Mouse (Mus musculus): Measurements from ENCODE around the gene Gm20388. TPM values are rescaled to one million over a fixed set of nuclear protein-coding genes. Genes with fewer than 3 reads are reported as not detected.
A peak's percentile ranks its signal among the peaks of the same experiment; 100 is the strongest.

Gene Gm20388
- polyA plus RNA-seq, 1 experiment from 2014 or later = not detected

- peak; percentile 86 for ATAC-seq (ENCODE audit: insufficient number of reproducible peaks, insufficient read depth, low FRiP score, low read depth)
- Histone ChIP-seq H3K4me2 (ENCODE audit: low read length) (peak within 1 kb of the TSS; percentile 83), H3K9ac (ENCODE audit: low read length) (peak within 1 kb of the TSS; percentile 90), H3K27me3 (ENCODE audit: control insufficient read depth, insufficient read depth, low read length) (no peaks in the 10 kb centered on the region), H3K27ac (replicated peaks in 1 of 2; ENCODE audit: control insufficient read depth in 1 of 2, insufficient read depth in 1 of 2, low read depth in 2 of 2, low read length in 2 of 2) (peak within 1 kb of the TSS in 1 of 2 experiments; percentile 60; a peak in 2 of 4 replicates), H3K9me3 (ENCODE audit: control insufficient read depth, low read length) (no peaks in the 10 kb centered on the region), H3K4me3 (ENCODE audit: control insufficient read depth in 1 of 2, insufficient read depth in 1 of 2, low read depth in 1 of 2, low read length in 2 of 2) (peak within 1 kb of the TSS; percentile 67 to 73), H3K36me3 (ENCODE audit: control insufficient read depth, insufficient read depth, low read length) (peaks cover 28% of the 10 kb centered on the region), H3K4me1 (ENCODE audit: control insufficient read depth in 2 of 2, insufficient read depth in 2 of 2, low read length in 2 of 2) (peaks cover 25 to 36% of the 10 kb centered on the region in 2 experiments)
- WGBS = under 1% methylated on average over 38 of the region's 39 CpGs
Measured at GRCm38 (mm10) chr8:122576648-122577022, 2666.0 kb downstream of the Gm20388 start, which contains the start of gene Aprt. TSS of gene Aprt (minus strand) at chr8:122576909.

GRCm38 (mm10) chr8:122577116-122577515 is 2666.5 kb downstream of the Gm20388 start:
- Histone ChIP-seq H3K27me3 (ENCODE audit: control insufficient read depth, insufficient read depth, low read length) (no peaks in the 10 kb centered on the region), H3K4me1 (ENCODE audit: control insufficient read depth in 2 of 2, insufficient read depth in 2 of 2, low read length in 2 of 2) (peaks cover 25 to 36% of the 10 kb centered on the region in 2 experiments), H3K4me2 (ENCODE audit: low read length) (peak overlapping the region; percentile 83), H3K9me3 (ENCODE audit: control insufficient read depth, low read length) (no peaks in the 10 kb centered on the region), H3K9ac (ENCODE audit: low read length) (peak overlapping the region; percentile 90; the same call in 1 of the 2 replicates), H3K4me3 (ENCODE audit: control insufficient read depth in 1 of 2, insufficient read depth in 1 of 2, low read depth in 1 of 2, low read length in 2 of 2) (peak overlapping the region; percentile 67 to 73), H3K36me3 (ENCODE audit: control insufficient read depth, insufficient read depth, low read length) (peaks cover 23% of the 10 kb centered on the region), H3K27ac (replicated peaks in 1 of 2; ENCODE audit: control insufficient read depth in 1 of 2, insufficient read depth in 1 of 2, low read depth in 2 of 2, low read length in 2 of 2) (no peak overlapping the region)
- peak; percentile 8; the same call in 1 of the 2 replicates for ATAC-seq (ENCODE audit: insufficient number of reproducible peaks, insufficient read depth, low FRiP score, low read depth)
- WGBS = 51% methylated on average over 10 of the region's 10 CpGs

- Histone ChIP-seq H3K9me3 (ENCODE audit: control insufficient read depth, low read length) (no peaks in the 10 kb centered on the region), H3K4me1 (ENCODE audit: control insufficient read depth in 2 of 2, insufficient read depth in 2 of 2, low read length in 2 of 2) (peaks cover 25 to 34% of the 10 kb centered on the region in 2 experiments), H3K4me2 (ENCODE audit: low read length) (no peak overlapping the region), H3K4me3 (ENCODE audit: control insufficient read depth in 1 of 2, insufficient read depth in 1 of 2, low read depth in 1 of 2, low read length in 2 of 2) (no peak overlapping the region), H3K9ac (ENCODE audit: low read length) (no peak overlapping the region; the same call in 1 of the 2 replicates), H3K27me3 (ENCODE audit: control insufficient read depth, insufficient read depth, low read length) (no peaks in the 10 kb centered on the region), H3K36me3 (ENCODE audit: control insufficient read depth, insufficient read depth, low read length) (peaks cover 3% of the 10 kb centered on the region), H3K27ac (replicated peaks in 1 of 2; ENCODE audit: control insufficient read depth in 1 of 2, insufficient read depth in 1 of 2, low read depth in 2 of 2, low read length in 2 of 2) (no peak overlapping the region)
- WGBS = 32% methylated on average over 7 of the region's 7 CpGs
- no peak for ATAC-seq (ENCODE audit: insufficient number of reproducible peaks, insufficient read depth, low FRiP score, low read depth)
Measured at GRCm38 (mm10) chr8:122579196-122579595, 2668.6 kb downstream of the Gm20388 start.

GRCm38 (mm10) chr8:122580926-122581325 is 2670.3 kb downstream of the Gm20388 start:
- WGBS = 44% methylated on average over 15 of the region's 15 CpGs
- Histone ChIP-seq H3K36me3 (ENCODE audit: control insufficient read depth, insufficient read depth, low read length) (no peaks in the 10 kb centered on the region), H3K9me3 (ENCODE audit: control insufficient read depth, low read length) (no peaks in the 10 kb centered on the region), H3K9ac (ENCODE audit: low read length) (no peak overlapping the region), H3K4me1 (ENCODE audit: control insufficient read depth in 2 of 2, insufficient read depth in 2 of 2, low read length in 2 of 2) (peaks cover 9 to 21% of the 10 kb centered on the region in 2 experiments; a peak in 3 of 4 replicates), H3K4me3 (ENCODE audit: control insufficient read depth in 1 of 2, insufficient read depth in 1 of 2, low read depth in 1 of 2, low read length in 2 of 2) (no peak overlapping the region), H3K4me2 (ENCODE audit: low read length) (no peak overlapping the region), H3K27ac (replicated peaks in 1 of 2; ENCODE audit: control insufficient read depth in 1 of 2, insufficient read depth in 1 of 2, low read depth in 2 of 2, low read length in 2 of 2) (no peak overlapping the region), H3K27me3 (ENCODE audit: control insufficient read depth, insufficient read depth, low read length) (no peaks in the 10 kb centered on the region)
- ATAC-seq (ENCODE audit: insufficient number of reproducible peaks, insufficient read depth, low FRiP score, low read depth) = no peak

GRCm38 (mm10) chr8:122584981-122585380 is 2674.3 kb downstream of the Gm20388 start:
- no peak overlapping the region for H3K9ac ChIP-seq (ENCODE audit: low read length)
- no peaks in the 10 kb centered on the region for H3K36me3 ChIP-seq (ENCODE audit: control insufficient read depth, insufficient read depth, low read length)
- H3K4me1 ChIP-seq (ENCODE audit: control insufficient read depth in 2 of 2, insufficient read depth in 2 of 2, low read length in 2 of 2) = peaks cover 0 to 4% of the 10 kb centered on the region in 2 experiments; a peak in 2 of 4 replicates
- WGBS = 67% methylated on average over 9 of the region's 9 CpGs
- no peak for ATAC-seq (ENCODE audit: insufficient number of reproducible peaks, insufficient read depth, low FRiP score, low read depth)
- no peak overlapping the region for H3K4me2 ChIP-seq (ENCODE audit: low read length)
- H3K27ac ChIP-seq (replicated peaks in 1 of 2; ENCODE audit: control insufficient read depth in 1 of 2, insufficient read depth in 1 of 2, low read depth in 2 of 2, low read length in 2 of 2) = no peak overlapping the region
- no peak overlapping the region for H3K4me3 ChIP-seq (ENCODE audit: control insufficient read depth in 1 of 2, insufficient read depth in 1 of 2, low read depth in 1 of 2, low read length in 2 of 2)
- H3K9me3 ChIP-seq (ENCODE audit: control insufficient read depth, low read length) = no peaks in the 10 kb centered on the region
- H3K27me3 ChIP-seq (ENCODE audit: control insufficient read depth, insufficient read depth, low read length) = no peaks in the 10 kb centered on the region

- Histone ChIP-seq H3K9me3 (ENCODE audit: control insufficient read depth, low read length) (no peaks in the 10 kb centered on the region), H3K9ac (ENCODE audit: low read length) (no peak overlapping the region), H3K4me1 (ENCODE audit: control insufficient read depth in 2 of 2, insufficient read depth in 2 of 2, low read length in 2 of 2) (peaks cover 0 to 4% of the 10 kb centered on the region in 2 experiments; a peak in 2 of 4 replicates), H3K27me3 (ENCODE audit: control insufficient read depth, insufficient read depth, low read length) (no peaks in the 10 kb centered on the region), H3K27ac (replicated peaks in 1 of 2; ENCODE audit: control insufficient read depth in 1 of 2, insufficient read depth in 1 of 2, low read depth in 2 of 2, low read length in 2 of 2) (no peak overlapping the region), H3K36me3 (ENCODE audit: control insufficient read depth, insufficient read depth, low read length) (no peaks in the 10 kb centered on the region), H3K4me2 (ENCODE audit: low read length) (no peak overlapping the region), H3K4me3 (ENCODE audit: control insufficient read depth in 1 of 2, insufficient read depth in 1 of 2, low read depth in 1 of 2, low read length in 2 of 2) (no peak overlapping the region)
- 51% methylated on average over 14 of the region's 14 CpGs for WGBS
- no peak for ATAC-seq (ENCODE audit: insufficient number of reproducible peaks, insufficient read depth, low FRiP score, low read depth)
Measured at GRCm38 (mm10) chr8:122585411-122585891, 2674.8 kb downstream of the Gm20388 start.

GRCm38 (mm10) chr8:122586171-122586570 is 2675.5 kb downstream of the Gm20388 start:
- H3K9ac ChIP-seq (ENCODE audit: low read length) = no peak overlapping the region
- WGBS = 79% methylated on average over 7 of the region's 7 CpGs
- H3K4me1 ChIP-seq (ENCODE audit: control insufficient read depth in 2 of 2, insufficient read depth in 2 of 2, low read length in 2 of 2) = peaks cover 0 to 4% of the 10 kb centered on the region in 2 experiments; a peak in 2 of 4 replicates
- H3K4me2 ChIP-seq (ENCODE audit: low read length) = no peak overlapping the region
- H3K27ac ChIP-seq (replicated peaks in 1 of 2; ENCODE audit: control insufficient read depth in 1 of 2, insufficient read depth in 1 of 2, low read depth in 2 of 2, low read length in 2 of 2) = no peak overlapping the region
- H3K4me3 ChIP-seq (ENCODE audit: control insufficient read depth in 1 of 2, insufficient read depth in 1 of 2, low read depth in 1 of 2, low read length in 2 of 2) = no peak overlapping the region
- H3K36me3 ChIP-seq (ENCODE audit: control insufficient read depth, insufficient read depth, low read length) = no peaks in the 10 kb centered on the region
- H3K27me3 ChIP-seq (ENCODE audit: control insufficient read depth, insufficient read depth, low read length) = no peaks in the 10 kb centered on the region
- no peak for ATAC-seq (ENCODE audit: insufficient number of reproducible peaks, insufficient read depth, low FRiP score, low read depth)
- H3K9me3 ChIP-seq (ENCODE audit: control insufficient read depth, low read length) = no peaks in the 10 kb centered on the region

GRCm38 (mm10) chr8:122586749-122587148 is 2676.1 kb downstream of the Gm20388 start:
- Histone ChIP-seq H3K4me1 (ENCODE audit: control insufficient read depth in 2 of 2, insufficient read depth in 2 of 2, low read length in 2 of 2) (peaks cover 0 to 4% of the 10 kb centered on the region in 2 experiments; a peak in 2 of 4 replicates), H3K9me3 (ENCODE audit: control insufficient read depth, low read length) (no peaks in the 10 kb centered on the region), H3K36me3 (ENCODE audit: control insufficient read depth, insufficient read depth, low read length) (no peaks in the 10 kb centered on the region), H3K4me2 (ENCODE audit: low read length) (no peak overlapping the region), H3K27ac (replicated peaks in 1 of 2; ENCODE audit: control insufficient read depth in 1 of 2, insufficient read depth in 1 of 2, low read depth in 2 of 2, low read length in 2 of 2) (no peak overlapping the region), H3K27me3 (ENCODE audit: control insufficient read depth, insufficient read depth, low read length) (no peaks in the 10 kb centered on the region), H3K9ac (ENCODE audit: low read length) (no peak overlapping the region), H3K4me3 (ENCODE audit: control insufficient read depth in 1 of 2, insufficient read depth in 1 of 2, low read depth in 1 of 2, low read length in 2 of 2) (no peak overlapping the region)
- ATAC-seq (ENCODE audit: insufficient number of reproducible peaks, insufficient read depth, low FRiP score, low read depth) = no peak
- WGBS = 86% methylated on average over 10 of the region's 10 CpGs

All from heart, embryonic 14.5 days (tissue).